34 mouse cellular contexts compared by ENCODE assay signal in the genomic region with DNA sequence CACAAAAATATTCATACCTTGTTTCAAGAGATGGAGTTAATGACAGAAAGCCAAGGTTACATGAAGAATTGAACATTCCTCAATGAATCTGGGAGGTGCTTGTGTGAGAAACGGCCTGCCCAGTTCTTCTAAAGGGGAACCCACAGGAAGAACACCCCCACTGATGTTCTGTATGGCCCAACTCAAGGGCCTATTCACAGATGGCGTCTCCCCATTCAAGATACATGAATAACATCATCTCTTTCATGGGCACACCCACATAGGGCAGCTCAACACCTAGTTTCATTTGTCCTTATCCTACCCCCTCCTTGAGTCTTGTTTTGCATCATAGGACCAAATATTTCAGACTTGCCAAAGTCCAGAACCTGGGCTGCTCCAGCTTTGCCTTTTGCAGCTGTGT. TPM values are rescaled to one million over a fixed set of nuclear protein-coding genes. Genes with fewer than 3 reads are reported as not detected.
"Had no signal": no experiment of that assay in that cellular context is flagged by ENCODE, and none has a peak within 500 bp of the region (broad histone marks: within the 10 kb centered on the region; RNA-seq: fewer than 3 reads in every experiment).

No protein-coding gene starts in this region.

- H3K27me3 ChIP-seq: heart, embryonic 12.5 days; heart, embryonic 13.5 days; heart, embryonic 15.5 days; hindbrain, embryonic 12.5 days; hindbrain, embryonic 13.5 days; hindbrain, embryonic 15.5 days; kidney, embryonic 15.5 days had no signal

- DNase-seq: heart, postnatal 10 days; heart, postnatal 14 days; heart, postnatal 36 days; heart, postnatal 4 days; kidney, adult 18-20 months; kidney, adult 2 months; kidney, adult 8-10 months; kidney, adult 9 months; kidney, postnatal 10 days; kidney, postnatal 14 days; kidney, postnatal 25 days; kidney, postnatal 36 days; kidney, postnatal 4 days; layer of hippocampus, adult 9-11 months; layer of hippocampus, postnatal 36 days had no signal

- H3K4me1 ChIP-seq: heart, embryonic 15.5 days; hindbrain, embryonic 10.5 days; hindbrain, embryonic 12.5 days; hindbrain, embryonic 13.5 days; hindbrain, embryonic 15.5 days had no signal

- H3K4me2 ChIP-seq: heart, embryonic 11.5 days; heart, embryonic 12.5 days; heart, embryonic 13.5 days; heart, embryonic 15.5 days; hindbrain, embryonic 12.5 days; hindbrain, embryonic 13.5 days; hindbrain, embryonic 14.5 days; hindbrain, embryonic 15.5 days; kidney, embryonic 15.5 days had no signal

- ATAC-seq: hindbrain, embryonic 16.5 days; hindbrain, postnatal 0 days; inflammation-experienced regulatory T-cells, adult 6 months; intestine, embryonic 16.5 days; intestine, postnatal 0 days had no signal

- H3K9ac ChIP-seq: heart, embryonic 12.5 days; heart, embryonic 13.5 days; heart, embryonic 15.5 days; hindbrain, embryonic 12.5 days; hindbrain, embryonic 13.5 days; hindbrain, embryonic 14.5 days; hindbrain, embryonic 15.5 days; kidney, embryonic 15.5 days had no signal

- H3K36me3 ChIP-seq: heart, embryonic 15.5 days; hindbrain, embryonic 10.5 days; hindbrain, embryonic 12.5 days; hindbrain, embryonic 13.5 days; hindbrain, embryonic 15.5 days; kidney, embryonic 15.5 days had no signal

- H3K4me3 ChIP-seq: heart, embryonic 12.5 days; heart, embryonic 13.5 days; heart, embryonic 15.5 days; hindbrain, embryonic 10.5 days; hindbrain, embryonic 12.5 days; hindbrain, embryonic 13.5 days; hindbrain, embryonic 15.5 days; kidney, embryonic 15.5 days; layer of hippocampus, adult 2 months; left cerebral cortex, adult 2 months had no signal

- H3K27ac ChIP-seq: heart, embryonic 13.5 days; heart, embryonic 15.5 days; hindbrain, embryonic 10.5 days; hindbrain, embryonic 12.5 days; hindbrain, embryonic 13.5 days; hindbrain, embryonic 14.5 days; hindbrain, embryonic 15.5 days; hindbrain, postnatal 0 days; kidney, embryonic 15.5 days; kidney, postnatal 0 days; layer of hippocampus, adult 2 months; left cerebral cortex, adult 2 months had no signal

- H3K9me3 ChIP-seq: heart, embryonic 12.5 days; heart, embryonic 13.5 days; heart, embryonic 15.5 days; hindbrain, embryonic 10.5 days; hindbrain, embryonic 12.5 days; hindbrain, embryonic 13.5 days; hindbrain, embryonic 15.5 days; kidney, embryonic 15.5 days had no signal

RNA-seq across cellular contexts. Expression of gene Npr3, which starts 46.8 kb away (rescaled TPM):
- total RNA-seq: hematopoietic stem cell, adult 5-6 weeks had no signal
- polyA plus RNA-seq: inflammation-experienced regulatory T-cells, adult 6 months had no signal
